ENCODE assay signal across 14 mouse cellular contexts in the genomic region with DNA sequence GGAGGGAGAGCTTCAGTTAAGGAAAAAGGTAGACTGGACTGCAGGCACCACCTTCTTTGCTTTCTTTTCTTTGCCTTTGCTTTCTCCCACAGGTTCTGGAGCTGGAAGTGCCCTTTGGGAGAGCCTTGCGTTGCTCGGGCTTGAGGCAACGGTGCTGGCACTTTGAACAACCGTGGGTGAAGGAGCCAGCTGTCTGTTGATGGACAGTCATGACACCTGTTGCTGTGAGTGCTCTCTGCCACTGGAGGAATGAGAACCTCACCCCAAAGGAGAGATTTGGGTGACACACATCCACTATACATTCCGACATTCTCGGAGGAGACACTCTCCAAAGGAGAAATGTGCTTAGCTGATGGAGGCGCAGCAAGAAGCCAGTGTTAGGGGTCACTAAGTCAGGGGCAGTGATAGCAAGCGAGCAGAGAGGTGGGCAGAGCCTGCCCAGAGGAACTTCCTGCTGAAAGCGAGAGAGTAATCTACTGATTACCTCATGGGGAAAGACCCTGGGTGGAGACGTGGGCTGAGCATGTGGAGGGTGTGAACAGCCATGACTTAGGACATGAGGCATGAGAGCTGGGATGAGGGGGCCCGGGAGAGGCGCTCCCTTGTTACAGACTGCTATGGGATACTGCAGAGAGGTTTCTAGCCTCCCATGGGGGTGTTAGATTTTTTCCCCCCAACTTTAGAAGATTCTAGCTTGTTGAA. TPM values are rescaled to one million over a fixed set of nuclear protein-coding genes. Genes with fewer than 3 reads are reported as not detected.
DNase-seq lines count a peak whose midpoint lies in the region; ATAC-seq lines count a peak whose summit lies in the region.
"Had no signal": no experiment of that assay in that cellular context is flagged by ENCODE, and none has a peak within 500 bp of the region (broad histone marks: within the 10 kb centered on the region; RNA-seq: fewer than 3 reads in every experiment).

No protein-coding gene starts in this region.

- peak overlapping the region; percentile 54 for H3K27ac ChIP-seq in heart, embryonic 11.5 days (ENCODE audit: low read depth, low read length)
- peak overlapping the region; percentile 71 for H3K27ac ChIP-seq in embryonic facial prominence, embryonic 13.5 days
- 0 out of 2 replicates have a peak overlapping the region, but pooled peaks have one; percentile 50 for H3K27ac ChIP-seq in limb, embryonic 12.5 days
- H3K27ac ChIP-seq: hindbrain, embryonic 14.5 days had no signal

- H3K9ac ChIP-seq in heart, embryonic 11.5 days (ENCODE audit: low read depth, low read length) = peak overlapping the region; percentile 46; the same call in 1 of the 2 replicates
- H3K9ac ChIP-seq in embryonic facial prominence, embryonic 13.5 days = 0 out of 2 replicates have a peak overlapping the region, but pooled peaks have one; percentile 2
- no peak overlapping the region for H3K9ac ChIP-seq in limb, embryonic 12.5 days (replicated peaks)
- H3K9ac ChIP-seq: hindbrain, embryonic 14.5 days had no signal

- peak; percentile 37; the same call in 1 of the 2 replicates for ATAC-seq in heart, embryonic 11.5 days (replicated peaks; ENCODE audit: insufficient number of reproducible peaks, low FRiP score, low TSS enrichment)
- ATAC-seq in embryonic facial prominence, embryonic 13.5 days (ENCODE audit: insufficient number of reproducible peaks, insufficient read depth, low FRiP score, low TSS enrichment, low read depth) = no peak
- no peak for ATAC-seq in limb, embryonic 12.5 days (ENCODE audit: insufficient number of reproducible peaks, insufficient read depth, low FRiP score, low TSS enrichment, low read depth)

- no peaks in the 10 kb centered on the region for H3K9me3 ChIP-seq in heart, embryonic 11.5 days (replicated peaks; ENCODE audit: control insufficient read depth, low read length)
- H3K9me3 ChIP-seq in embryonic facial prominence, embryonic 13.5 days = no peaks in the 10 kb centered on the region
- H3K9me3 ChIP-seq in limb, embryonic 12.5 days = no peaks in the 10 kb centered on the region
- H3K9me3 ChIP-seq: G1E had no signal

- H3K4me1 ChIP-seq in heart, embryonic 11.5 days (ENCODE audit: control insufficient read depth, insufficient read depth, low read length) = peaks cover 42% of the 10 kb centered on the region
- H3K4me1 ChIP-seq in embryonic facial prominence, embryonic 13.5 days = peaks cover 45% of the 10 kb centered on the region
- peaks cover 53% of the 10 kb centered on the region for H3K4me1 ChIP-seq in limb, embryonic 12.5 days (replicated peaks)

- no peak overlapping the region for H3K4me3 ChIP-seq in heart, embryonic 11.5 days (ENCODE audit: low read depth, low read length)
- H3K4me3 ChIP-seq in embryonic facial prominence, embryonic 13.5 days = no peak overlapping the region
- H3K4me3 ChIP-seq in limb, embryonic 12.5 days (replicated peaks) = no peak overlapping the region

- peak overlapping the region; percentile 1 for H3K4me2 ChIP-seq in heart, embryonic 11.5 days
- H3K4me2 ChIP-seq in embryonic facial prominence, embryonic 13.5 days = no peak overlapping the region
- no peak overlapping the region for H3K4me2 ChIP-seq in limb, embryonic 12.5 days
- H3K4me2 ChIP-seq: hindbrain, embryonic 14.5 days had no signal

- intact Hi-C loops in heart, postnatal 36 days (cut with DNase I) = no loop called here

- H3K27me3 ChIP-seq in heart, embryonic 11.5 days (ENCODE audit: control insufficient read depth, insufficient read depth, low read length) = no peaks in the 10 kb centered on the region
- H3K27me3 ChIP-seq in embryonic facial prominence, embryonic 13.5 days = no peaks in the 10 kb centered on the region
- H3K27me3 ChIP-seq in limb, embryonic 12.5 days = no peaks in the 10 kb centered on the region

- 27% methylated on average over 12 of the region's 12 CpGs for WGBS in heart, embryonic 11.5 days (ENCODE audit: insufficient replicate concordance)
- 51% methylated on average over 12 of the region's 12 CpGs for WGBS in embryonic facial prominence, embryonic 13.5 days
- WGBS in limb, embryonic 12.5 days = 60% methylated on average over 12 of the region's 12 CpGs

- no peak for DNase-seq in heart, postnatal 36 days
- DNase-seq in CD4-positive helper T cell, adult 2 months (ENCODE audit: low read depth, low spot score) = peak; percentile 24
- no peak for DNase-seq in right cerebral cortex, postnatal 4 days
- no peak for DNase-seq in cerebellum, adult 11 months
- no peak for DNase-seq in kidney, postnatal 10 days
- DNase-seq: adrenal gland, postnatal 14 days; cerebellum, adult 9-10 months; layer of hippocampus, adult 9-11 months; lung, adult 2 months had no signal

- no peaks in the 10 kb centered on the region for H3K36me3 ChIP-seq in heart, embryonic 11.5 days (ENCODE audit: control insufficient read depth, insufficient read depth, low read length)
- H3K36me3 ChIP-seq in embryonic facial prominence, embryonic 13.5 days = no peaks in the 10 kb centered on the region
- no peaks in the 10 kb centered on the region for H3K36me3 ChIP-seq in limb, embryonic 12.5 days
- H3K36me3 ChIP-seq: G1E had no signal

RNA-seq across cellular contexts. Expression of gene Ssbp3, which starts 41.6 kb away (rescaled TPM):
- polyA plus RNA-seq in heart, embryonic 11.5 days (2014; fragmentation: Nextera tagmentation; extraction: Ambion mirVana) = 54.2 and 63.4 TPM in 2 replicates
- total RNA-seq in heart, postnatal 36 days (2021) = 10 to 100 TPM; 38.7 to 39.4 TPM
- 172 and 190 TPM in 2 replicates for polyA plus RNA-seq in embryonic facial prominence, embryonic 13.5 days (2015; fragmentation: Nextera tagmentation; extraction: Ambion mirVana)
- polyA plus RNA-seq in limb, embryonic 12.5 days (2016; fragmentation: Nextera tagmentation; extraction: Ambion mirVana) = 278 and 295 TPM in 2 replicates
